Mouse (Mus musculus): ENCODE measurements around the gene Elovl1. TPM values are rescaled to one million over a fixed set of nuclear protein-coding genes. Genes with fewer than 3 reads are reported as not detected.

Elovl1 gene
- total and polyA plus RNA-seq, 3 experiments: 45.9 to 110 (median 61.1) TPM

- no peak for TF ChIP-seq TCF12 (IDR thresholded peaks at IDR 0.05; ENCODE audit: low read depth, low read length)
- TF ChIP-seq BHLHE40 (IDR thresholded peaks at IDR 0.05; ENCODE audit: low read depth, low read length): no peak
- TF ChIP-seq CTCF (conservative IDR thresholded peaks at IDR 0.05 in 1 of 2, IDR thresholded peaks at IDR 0.05 in 1 of 2; ENCODE audit: low read depth in 2 of 2, low read length in 2 of 2): no peak
- no peak for TF ChIP-seq USF1 (IDR thresholded peaks at IDR 0.05; ENCODE audit: low read depth, low read length)
These were observed 37.7 kb upstream of the Elovl1 start (continued) for GRCm38 (mm10) chr4:118390146-118390545.

GRCm38 (mm10) chr4:118394505-118394904 lies 33.4 kb upstream of the Elovl1 start:
- H3K4me3 ChIP-seq (replicated peaks in 1 of 3; ENCODE audit: low read depth in 2 of 3, low read length in 2 of 3, poor library complexity in 1 of 3): no peak overlapping the region
- TF ChIP-seq MAFK (IDR thresholded peaks at IDR 0.05; ENCODE audit: insufficient replicate concordance, low read length): no peak
- no peak for TF ChIP-seq RAD21 (IDR thresholded peaks at IDR 0.05; ENCODE audit: low read depth, low read length)
- TF ChIP-seq ZKSCAN1 (IDR thresholded peaks at IDR 0.05; ENCODE audit: borderline replicate concordance, low read depth, low read length): no peak
- TF ChIP-seq ZC3H11A (IDR thresholded peaks at IDR 0.05; ENCODE audit: low read depth, low read length): no peak
- TF ChIP-seq SIN3A (IDR thresholded peaks at IDR 0.05; ENCODE audit: low read length): no peak
- no peak for TF ChIP-seq JUND (conservative IDR thresholded peaks at IDR 0.05; ENCODE audit: low read depth, low read length)
- peaks cover 89 to 98% of the 10 kb centered on the region in 2 experiments for H3K36me3 ChIP-seq (replicated peaks in 1 of 2; ENCODE audit: control insufficient read depth in 1 of 2, insufficient read depth in 1 of 2, low read length in 1 of 2)
- no peak overlapping the region for H3K27ac ChIP-seq (ENCODE audit: insufficient read depth, low read depth)
- peaks cover 4 to 12% of the 10 kb centered on the region in 2 experiments for H3K4me1 ChIP-seq (ENCODE audit: control insufficient read depth in 1 of 2, insufficient read depth in 2 of 2)
- no peak overlapping the region for H3K9ac ChIP-seq (ENCODE audit: insufficient read depth, low read depth)
- H3K9me3 ChIP-seq (replicated peaks; ENCODE audit: low read length): no peaks in the 10 kb centered on the region
- no peak for DNase-seq (ENCODE audit: extremely low read depth)
- dilution Hi-C loops (cut with MboI; ENCODE audit: extremely low pct_ligation_motif_present, extremely low pct_unique_long_range_greater_than_20kb, low sequenced_read_pairs) (no loop called here), in situ Hi-C loops (cut with MboI; ENCODE audit: low pct_ligation_motif_present, low pct_unique_long_range_greater_than_20kb, low sequenced_read_pairs) (no loop called here)
- H3K4me2 ChIP-seq (ENCODE audit: insufficient read depth, low read depth, poor library complexity, severe bottlenecking): no peak overlapping the region
- no peaks in the 10 kb centered on the region for H3K27me3 ChIP-seq (replicated peaks)
- no peaks in the 10 kb centered on the region for H3K79me2 ChIP-seq (replicated peaks; ENCODE audit: control insufficient read depth, extremely low read depth, insufficient read depth, poor library complexity, severe bottlenecking)

GRCm38 (mm10) chr4:118395289-118395688 lies 32.6 kb upstream of the Elovl1 start:
- H3K27me3 ChIP-seq (replicated peaks): no peaks in the 10 kb centered on the region
- no peak overlapping the region for H3K27ac ChIP-seq (ENCODE audit: insufficient read depth, low read depth)
- no peaks in the 10 kb centered on the region for H3K79me2 ChIP-seq (replicated peaks; ENCODE audit: control insufficient read depth, extremely low read depth, insufficient read depth, poor library complexity, severe bottlenecking)
- H3K4me1 ChIP-seq (ENCODE audit: control insufficient read depth in 1 of 2, insufficient read depth in 2 of 2): peaks cover 3 to 4% of the 10 kb centered on the region in 2 experiments
- no peak overlapping the region for H3K4me2 ChIP-seq (ENCODE audit: insufficient read depth, low read depth, poor library complexity, severe bottlenecking)
- in situ Hi-C loops (cut with MboI; ENCODE audit: low pct_ligation_motif_present, low pct_unique_long_range_greater_than_20kb, low sequenced_read_pairs): no loop called here
- no peak overlapping the region for H3K9ac ChIP-seq (ENCODE audit: insufficient read depth, low read depth)
- H3K4me3 ChIP-seq (replicated peaks in 1 of 3; ENCODE audit: low read depth in 2 of 3, low read length in 2 of 3, poor library complexity in 1 of 3): no peak overlapping the region
- no peaks in the 10 kb centered on the region for H3K9me3 ChIP-seq (replicated peaks; ENCODE audit: low read length)
- dilution Hi-C loops (cut with MboI; ENCODE audit: extremely low pct_ligation_motif_present, extremely low pct_unique_long_range_greater_than_20kb, low sequenced_read_pairs): no loop called here
- DNase-seq (ENCODE audit: extremely low read depth): no peak
- peaks cover 88 to 98% of the 10 kb centered on the region in 2 experiments for H3K36me3 ChIP-seq (replicated peaks in 1 of 2; ENCODE audit: control insufficient read depth in 1 of 2, insufficient read depth in 1 of 2, low read length in 1 of 2)
- TF ChIP-seq E2F4 (IDR thresholded peaks at IDR 0.05; ENCODE audit: insufficient replicate concordance, low read depth, low read length) (no peak), UBTF (IDR thresholded peaks at IDR 0.05; ENCODE audit: low read depth, low read length) (no peak), NELFE (IDR thresholded peaks at IDR 0.05; ENCODE audit: low read depth, low read length) (no peak)
